Mouse (Mus musculus) embryonic fibroblast, embryonic 13.5 days (primary cell): ENCODE measurements around the gene Ptms.

ENCODE experiments used
- CTCF ChIP-seq: IDR thresholded peaks from 2 replicates; pipeline ENCODE4 v1.5.1; 2011; ENCODE audit warnings: mild to moderate bottlenecking, control low read depth, low read length, moderate library complexity, borderline replicate concordance; ENCODE audit not compliant: insufficient read depth
- POLR2A ChIP-seq: IDR thresholded peaks from 2 replicates; pipeline ENCODE4 v1.6.1; 2011; ENCODE audit warnings: low read depth, mild to moderate bottlenecking, control low read depth, low read length, moderate library complexity

- TF ChIP-seq POLR2A (no peak), CTCF (no peak)
Observed at GRCm38 (mm10) chr6:124911533-124912218, 8.2 kb downstream of the Ptms start, which contains the start of gene Lag3.
